Mouse (Mus musculus) liver, postnatal 0 days (tissue): Measurements from ENCODE around the gene Gm9913.

Experiments used
- CTCF ChIP-seq: sonication (generic); IDR thresholded peaks from 2 replicates; pipeline ENCODE4 v1.5.1; 2016; ENCODE audit warnings: antibody characterized with exemption, low read depth
- EP300 ChIP-seq: IDR thresholded peaks from 2 replicates; pipeline ENCODE4 v1.6.1; 2016; ENCODE audit warnings: antibody characterized with exemption, low read depth, mild to moderate bottlenecking

DNA sequence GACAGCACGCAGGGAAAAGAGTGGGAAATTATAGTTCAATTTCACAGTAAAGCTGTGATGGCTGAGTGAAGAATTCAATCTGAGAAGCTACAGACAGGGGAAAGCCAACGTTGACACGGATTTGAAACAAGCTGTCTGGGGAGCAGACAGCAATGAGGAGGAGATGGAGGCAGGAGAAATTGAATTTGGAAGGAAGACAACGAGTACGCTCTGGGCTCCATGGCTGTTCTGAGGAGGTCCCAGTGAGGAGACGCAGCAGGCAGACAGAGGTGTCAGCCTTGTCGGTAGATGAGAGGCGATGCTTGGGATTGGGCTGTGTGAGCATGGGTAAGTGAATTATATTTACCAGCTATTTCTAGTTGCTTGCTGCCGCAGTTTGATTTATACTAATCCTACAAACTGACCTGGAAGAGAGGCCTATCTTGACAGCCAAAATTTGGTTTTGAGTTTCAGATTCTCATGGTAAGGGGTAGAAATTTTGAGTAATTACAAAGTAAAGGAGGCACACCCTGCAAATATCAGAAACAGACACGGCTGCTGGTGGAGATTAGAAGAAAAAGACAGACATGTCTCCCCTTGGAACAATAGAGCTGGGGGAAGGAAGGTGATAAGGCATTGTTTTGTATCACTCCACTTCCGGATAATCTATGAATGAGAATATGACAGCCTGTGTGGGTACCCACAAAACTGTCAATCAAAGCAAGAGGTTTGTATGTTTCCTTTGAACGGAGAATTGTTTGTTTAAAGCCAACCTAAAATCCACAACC is 10.6 kb downstream of the Gm9913 start:
- TF ChIP-seq CTCF (no peak), EP300 (peak; percentile 37; the same call in 1 of the 2 replicates)
